Mouse (Mus musculus): ENCODE results near the gene Tfap2d. TPM values are rescaled to one million over a fixed set of nuclear protein-coding genes. Genes with fewer than 3 reads are reported as not detected.

The Tfap2d gene
- polyA plus RNA-seq (2012; rRNA removed): not detected in 2 replicates

DNA sequence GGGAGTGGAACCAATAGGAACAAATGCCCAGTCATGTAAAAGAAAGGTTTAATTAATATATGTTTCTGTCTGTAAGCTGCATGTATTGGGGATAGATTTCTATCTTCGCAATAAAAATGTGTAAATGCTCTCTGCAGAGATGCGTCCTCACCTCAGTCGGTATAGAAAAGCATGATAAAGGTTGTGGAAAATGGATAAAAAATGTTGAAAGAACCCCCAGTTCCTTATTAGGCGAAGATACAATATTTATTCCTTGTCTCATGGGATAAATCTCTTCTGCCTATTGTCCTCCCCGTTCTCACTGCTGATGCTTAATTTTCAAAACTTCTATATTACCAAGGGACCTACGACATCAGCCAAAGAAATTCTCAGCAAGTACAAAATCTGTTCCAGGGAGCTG lies at the start of gene Tfap2d:
Gene Tfap2d, plus strand, starts transcription at position 392 of the 400 bp plus-strand sequence.
- H3K4me1 ChIP-seq (ENCODE audit: control insufficient read depth, insufficient read depth, insufficient read length, low read length): no peaks in the 10 kb centered on the region
- H3K4me3 ChIP-seq (ENCODE audit: low read depth, low read length): no peak within 1 kb of the TSS
- no peaks in the 10 kb centered on the region for H3K27me3 ChIP-seq (ENCODE audit: control insufficient read depth, insufficient read depth, low read length)
- WGBS: 7% methylated on average over 6 of the region's 6 CpGs
- no peak within 1 kb of the TSS for H3K27ac ChIP-seq (ENCODE audit: insufficient read depth, low read depth, low read length)
- no peaks in the 10 kb centered on the region for H3K36me3 ChIP-seq (ENCODE audit: control insufficient read depth, insufficient read depth, low read length)
- TF ChIP-seq POLR2A (IDR thresholded peaks at IDR 0.05; ENCODE audit: low read depth, low read length) (no peak), CTCF (IDR thresholded peaks at IDR 0.05; ENCODE audit: extremely low read depth, insufficient read length, insufficient replicate concordance, low read depth, low read length) (no peak)

DNA sequence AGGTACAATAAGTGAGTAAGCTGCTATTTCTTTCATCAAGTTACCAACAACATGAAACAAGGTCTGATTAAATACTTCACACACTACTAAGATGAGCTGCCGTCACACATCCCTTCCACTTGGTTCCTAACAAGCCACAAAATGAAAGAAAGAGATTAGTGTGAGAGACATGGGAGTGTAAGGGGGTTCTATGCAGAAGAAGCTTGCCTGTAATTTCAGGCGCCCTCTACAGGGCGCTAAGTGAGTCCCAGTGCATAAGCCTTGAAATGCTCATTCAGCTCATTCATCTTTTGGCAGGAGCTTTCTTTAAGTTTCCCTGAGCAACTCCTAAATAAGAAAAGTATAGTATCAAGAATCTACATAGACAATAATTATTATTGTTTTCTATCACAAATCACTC lies 46.5 kb upstream of the Tfap2d start:
- WGBS: 20% methylated on average over 3 of the region's 3 CpGs
- TF ChIP-seq POLR2A (IDR thresholded peaks at IDR 0.05; ENCODE audit: low read depth, low read length) (no peak), CTCF (IDR thresholded peaks at IDR 0.05; ENCODE audit: extremely low read depth, insufficient read length, insufficient replicate concordance, low read depth, low read length) (no peak)
- H3K36me3 ChIP-seq (ENCODE audit: control insufficient read depth, insufficient read depth, low read length): no peaks in the 10 kb centered on the region
- no peak overlapping the region for H3K27ac ChIP-seq (ENCODE audit: insufficient read depth, low read depth, low read length)
- H3K27me3 ChIP-seq (ENCODE audit: control insufficient read depth, insufficient read depth, low read length): no peaks in the 10 kb centered on the region
- no peak overlapping the region for H3K4me3 ChIP-seq (ENCODE audit: low read depth, low read length)
- no peaks in the 10 kb centered on the region for H3K4me1 ChIP-seq (ENCODE audit: control insufficient read depth, insufficient read depth, insufficient read length, low read length)

GRCm38 (mm10) chr1:19056861-19057260 lies 46.0 kb upstream of the Tfap2d start:
- TF ChIP-seq CTCF (IDR thresholded peaks at IDR 0.05; ENCODE audit: extremely low read depth, insufficient read length, insufficient replicate concordance, low read depth, low read length): no peak
- TF ChIP-seq POLR2A (IDR thresholded peaks at IDR 0.05; ENCODE audit: low read depth, low read length): no peak
- Histone ChIP-seq H3K4me3 (ENCODE audit: low read depth, low read length) (no peak overlapping the region), H3K4me1 (ENCODE audit: control insufficient read depth, insufficient read depth, insufficient read length, low read length) (no peaks in the 10 kb centered on the region), H3K27ac (ENCODE audit: insufficient read depth, low read depth, low read length) (no peak overlapping the region), H3K27me3 (ENCODE audit: control insufficient read depth, insufficient read depth, low read length) (no peaks in the 10 kb centered on the region), H3K36me3 (ENCODE audit: control insufficient read depth, insufficient read depth, low read length) (no peaks in the 10 kb centered on the region)
- WGBS: 75% methylated on average over 6 of the region's 6 CpGs

GRCm38 (mm10) chr1:19088078-19088477 lies 14.7 kb upstream of the Tfap2d start:
- 13% methylated on average over 8 of the region's 8 CpGs for WGBS
- no peaks in the 10 kb centered on the region for H3K36me3 ChIP-seq (ENCODE audit: control insufficient read depth, insufficient read depth, low read length)

GRCm38 (mm10) chr1:19096921-19097320 lies 5.9 kb upstream of the Tfap2d start:
- Histone ChIP-seq H3K27me3 (ENCODE audit: control insufficient read depth, insufficient read depth, low read length) (no peaks in the 10 kb centered on the region), H3K4me3 (ENCODE audit: low read depth, low read length) (no peak overlapping the region), H3K4me1 (ENCODE audit: control insufficient read depth, insufficient read depth, insufficient read length, low read length) (no peaks in the 10 kb centered on the region), H3K36me3 (ENCODE audit: control insufficient read depth, insufficient read depth, low read length) (no peaks in the 10 kb centered on the region), H3K27ac (ENCODE audit: insufficient read depth, low read depth, low read length) (no peak overlapping the region)
- TF ChIP-seq CTCF (IDR thresholded peaks at IDR 0.05; ENCODE audit: extremely low read depth, insufficient read length, insufficient replicate concordance, low read depth, low read length) (no peak), POLR2A (IDR thresholded peaks at IDR 0.05; ENCODE audit: low read depth, low read length) (no peak)
- 8% methylated on average over 18 of the region's 18 CpGs for WGBS

More at GRCm38 (mm10) chr1:19088078-19088477, 14.7 kb upstream of the Tfap2d start:
- Histone ChIP-seq H3K27me3 (ENCODE audit: control insufficient read depth, insufficient read depth, low read length) (no peaks in the 10 kb centered on the region), H3K4me3 (ENCODE audit: low read depth, low read length) (no peak overlapping the region), H3K27ac (ENCODE audit: insufficient read depth, low read depth, low read length) (no peak overlapping the region), H3K4me1 (ENCODE audit: control insufficient read depth, insufficient read depth, insufficient read length, low read length) (no peaks in the 10 kb centered on the region)
- TF ChIP-seq CTCF (IDR thresholded peaks at IDR 0.05; ENCODE audit: extremely low read depth, insufficient read length, insufficient replicate concordance, low read depth, low read length): no peak
- TF ChIP-seq POLR2A (IDR thresholded peaks at IDR 0.05; ENCODE audit: low read depth, low read length): no peak

DNA sequence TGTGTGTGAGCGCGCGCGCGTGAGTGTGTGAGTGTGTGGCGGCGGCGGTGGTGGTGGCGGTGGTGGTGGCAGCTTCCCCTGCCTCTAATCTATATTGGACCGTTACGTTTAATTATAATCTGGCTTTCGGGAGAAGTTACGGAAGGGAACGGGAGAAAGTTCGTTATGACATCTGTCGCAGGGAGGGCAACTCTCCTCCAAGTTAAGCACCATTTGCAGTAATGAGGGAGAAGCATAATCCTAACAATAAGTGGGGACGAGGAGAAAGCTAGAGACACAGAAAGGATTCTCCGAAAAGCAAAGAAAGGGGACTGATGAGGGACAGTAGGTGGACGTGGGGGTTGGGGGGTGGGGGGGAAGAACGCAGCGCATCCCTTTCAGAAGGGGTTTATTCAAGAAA lies 494 bp downstream of the Tfap2d start:
- 4% methylated on average over 21 of the region's 21 CpGs for WGBS
- no peaks in the 10 kb centered on the region for H3K4me1 ChIP-seq (ENCODE audit: control insufficient read depth, insufficient read depth, insufficient read length, low read length)
- H3K36me3 ChIP-seq (ENCODE audit: control insufficient read depth, insufficient read depth, low read length): no peaks in the 10 kb centered on the region
- H3K27ac ChIP-seq (ENCODE audit: insufficient read depth, low read depth, low read length): no peak overlapping the region
- H3K4me3 ChIP-seq (ENCODE audit: low read depth, low read length): no peak overlapping the region
- TF ChIP-seq POLR2A (IDR thresholded peaks at IDR 0.05; ENCODE audit: low read depth, low read length) (no peak), CTCF (IDR thresholded peaks at IDR 0.05; ENCODE audit: extremely low read depth, insufficient read length, insufficient replicate concordance, low read depth, low read length) (no peak)
- no peaks in the 10 kb centered on the region for H3K27me3 ChIP-seq (ENCODE audit: control insufficient read depth, insufficient read depth, low read length)

DNA sequence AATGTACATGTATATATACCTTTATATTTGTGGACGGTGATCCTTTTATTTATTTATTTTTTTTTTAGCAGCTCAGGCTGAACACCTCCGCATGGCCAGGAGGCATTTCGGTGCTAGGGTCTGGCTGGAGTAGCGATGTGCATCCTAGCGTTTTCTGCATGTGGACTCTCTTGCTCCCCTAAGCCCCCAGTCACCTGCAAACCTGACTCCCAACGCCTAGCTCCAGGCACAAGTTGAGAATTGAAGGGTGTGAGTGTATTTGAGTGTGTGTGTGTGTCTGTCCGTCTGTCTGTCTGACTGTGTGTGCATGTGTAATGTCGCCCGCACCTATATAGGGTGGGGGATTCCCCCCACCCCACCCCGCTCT lies 937 bp downstream of the Tfap2d start:
- Histone ChIP-seq H3K36me3 (ENCODE audit: control insufficient read depth, insufficient read depth, low read length) (no peaks in the 10 kb centered on the region), H3K27ac (ENCODE audit: insufficient read depth, low read depth, low read length) (no peak overlapping the region), H3K27me3 (ENCODE audit: control insufficient read depth, insufficient read depth, low read length) (no peaks in the 10 kb centered on the region), H3K4me3 (ENCODE audit: low read depth, low read length) (no peak overlapping the region), H3K4me1 (ENCODE audit: control insufficient read depth, insufficient read depth, insufficient read length, low read length) (no peaks in the 10 kb centered on the region)
- WGBS: 4% methylated on average over 10 of the region's 10 CpGs
- no peak for TF ChIP-seq CTCF (IDR thresholded peaks at IDR 0.05; ENCODE audit: extremely low read depth, insufficient read length, insufficient replicate concordance, low read depth, low read length)
- no peak for TF ChIP-seq POLR2A (IDR thresholded peaks at IDR 0.05; ENCODE audit: low read depth, low read length)
